Mouse (Mus musculus): ENCODE data around the gene Ranbp17.
"Not testable (repeated sequence)": the region's sequence is repeated elsewhere in the genome, so short reads cannot be mapped to it uniquely, and the experiment has no call there.

- not testable (repeated sequence) for TF ChIP-seq CTCF (IDR thresholded peaks at IDR 0.05; ENCODE audit: low read depth, low read length); POLR2A (IDR thresholded peaks at IDR 0.05; ENCODE audit: extremely low read depth, insufficient read depth, low read length)
Measured at GRCm38 (mm10) chr11:33427789-33428188, 85.8 kb downstream of the Ranbp17 start.
